Mouse (Mus musculus): ENCODE measurements at regions not wholly inside any gene's neighbourhood (a gene's known extent, or its start where the extent isn't known, plus 50 kb on each side); places are given as distances from the start of the nearest gene placed in this dataset.

DNA sequence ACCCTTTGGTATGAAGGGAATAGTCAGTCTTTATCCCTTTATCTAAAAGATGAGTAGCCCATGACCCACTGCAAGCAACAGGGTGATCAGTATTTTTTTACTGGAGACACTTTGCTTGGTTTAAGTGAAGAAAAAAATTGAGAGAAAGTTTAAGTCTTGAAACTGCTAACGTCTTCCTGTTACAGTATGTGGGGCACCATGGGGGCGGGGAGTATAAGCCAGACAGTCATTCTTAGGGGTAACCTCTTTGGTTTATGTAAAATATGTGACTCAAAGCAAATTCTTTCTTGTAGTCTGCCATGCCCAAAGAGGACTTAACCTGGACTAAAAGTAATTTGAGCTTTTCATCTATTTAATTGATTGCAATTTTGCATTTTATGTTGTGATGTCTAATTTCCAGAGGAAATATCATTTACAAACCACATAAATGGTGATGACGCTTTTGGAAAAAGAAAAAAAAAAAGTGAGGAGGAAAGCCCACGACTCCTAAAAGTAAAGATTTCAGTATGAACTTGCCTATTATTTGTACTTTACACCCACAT is 166.2 kb upstream of the Bcl6 start:
- TF ChIP-seq CTCF (IDR thresholded peaks at IDR 0.05; ENCODE audit: low read depth), result no peak
- TF ChIP-seq EP300 (IDR thresholded peaks at IDR 0.05; ENCODE audit: low read depth), result no peak

Measured in heart, postnatal 0 days (tissue).